In the genomic region with DNA sequence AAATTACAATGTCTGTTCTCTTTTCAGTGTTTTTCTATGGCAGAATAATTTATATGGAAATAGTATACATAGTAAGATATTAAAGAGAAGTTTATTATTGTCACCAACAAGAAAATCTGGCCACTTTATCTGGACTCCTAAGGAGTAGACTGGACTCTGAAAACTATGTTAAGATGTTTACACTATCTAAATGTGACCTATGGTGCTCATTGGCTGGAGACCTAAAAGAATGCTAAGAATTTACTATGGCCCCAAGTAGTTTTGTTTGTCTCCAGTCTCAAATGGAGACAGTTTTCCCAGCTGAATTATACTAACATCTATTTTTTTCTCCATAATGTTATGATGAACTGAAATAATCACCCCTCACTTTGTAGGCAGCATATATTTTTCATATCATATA, we compare ENCODE assay signal across 18 mouse cellular contexts.
"Had no signal": no experiment of that assay in that cellular context is flagged by ENCODE, and none has a peak within 500 bp of the region (broad histone marks: within the 10 kb centered on the region; RNA-seq: fewer than 3 reads in every experiment).

No protein-coding gene starts in this region.

- H3K4me1 ChIP-seq: liver, embryonic 13.5 days; megakaryocyte, embryonic 14.5 days; midbrain, embryonic 10.5 days; midbrain, embryonic 13.5 days; neural tube, embryonic 13.5 days; stomach, embryonic 15.5 days had no signal

- H3K9ac ChIP-seq: liver, embryonic 13.5 days; midbrain, embryonic 13.5 days; neural tube, embryonic 13.5 days; stomach, embryonic 15.5 days had no signal

- ATAC-seq: intestine, postnatal 0 days; midbrain, embryonic 13.5 days; midbrain, embryonic 16.5 days had no signal

- H3K9me3 ChIP-seq: liver, embryonic 13.5 days; midbrain, embryonic 10.5 days; midbrain, embryonic 13.5 days; neural tube, embryonic 13.5 days; stomach, embryonic 15.5 days had no signal

- H3K27ac ChIP-seq: left cerebral cortex, adult 2 months; liver, embryonic 13.5 days; midbrain, embryonic 10.5 days; midbrain, embryonic 13.5 days; neural tube, embryonic 13.5 days; stomach, embryonic 15.5 days had no signal

- H3K4me3 ChIP-seq: left cerebral cortex, adult 2 months; liver, embryonic 13.5 days; megakaryocyte, embryonic 14.5 days; midbrain, embryonic 10.5 days; midbrain, embryonic 13.5 days; myocyte; neural tube, embryonic 13.5 days; stomach, embryonic 15.5 days had no signal

- DNase-seq: kidney, adult 2 months; kidney, postnatal 25 days; layer of hippocampus, postnatal 36 days; liver, embryonic 13.5 days; lung, postnatal 14 days; retina, postnatal 1 day; right cerebral cortex, postnatal 25 days; spleen, adult 18-20 months; thymus, postnatal 25 days had no signal

- H3K27me3 ChIP-seq: liver, embryonic 13.5 days; megakaryocyte, embryonic 14.5 days; midbrain, embryonic 13.5 days; neural tube, embryonic 13.5 days; stomach, embryonic 15.5 days had no signal

- H3K36me3 ChIP-seq: liver, embryonic 13.5 days; midbrain, embryonic 10.5 days; midbrain, embryonic 13.5 days; neural tube, embryonic 13.5 days; stomach, embryonic 15.5 days had no signal

- H3K4me2 ChIP-seq: liver, embryonic 13.5 days; midbrain, embryonic 13.5 days; neural tube, embryonic 13.5 days; stomach, embryonic 15.5 days had no signal
